Mouse (Mus musculus) embryonic fibroblast, embryonic 13.5 days (primary cell): ENCODE measurements around the gene Olfr610.

Experiments
- CTCF ChIP-seq: IDR thresholded peaks from 2 replicates; pipeline ENCODE4 v1.5.1; 2011; ENCODE audit warnings: mild to moderate bottlenecking, control low read depth, low read length, moderate library complexity, borderline replicate concordance; ENCODE audit not compliant: insufficient read depth
- POLR2A ChIP-seq: IDR thresholded peaks from 2 replicates; pipeline ENCODE4 v1.6.1; 2011; ENCODE audit warnings: low read depth, mild to moderate bottlenecking, control low read depth, low read length, moderate library complexity

- TF ChIP-seq CTCF (no peak), POLR2A (no peak)
These were observed 42.3 kb downstream of the Olfr610 start, which contains the start of gene Olfr608 for GRCm38 (mm10) chr7:103469577-103469976.
